Mouse (Mus musculus): Measurements from ENCODE around the gene Cldn7. TPM values are rescaled to one million over a fixed set of nuclear protein-coding genes. Genes with fewer than 3 reads are reported as not detected.
"Not testable (repeated sequence)": the region's sequence is repeated elsewhere in the genome, so short reads cannot be mapped to it uniquely, and the experiment has no call there.

The Cldn7 gene
- polyA plus RNA-seq, 1 experiment from 2014 or later, result 57.4 TPM

GRCm38 (mm10) chr11:70002471-70002870, 37.9 kb downstream of the Cldn7 start:
- H3K9me3 ChIP-seq (replicated peaks), result no peaks in the 10 kb centered on the region
- 81% methylated on average over 2 of the region's 2 CpGs for WGBS
- H3K4me3 ChIP-seq (replicated peaks), result peak overlapping the region; percentile 83; the same call in 1 of the 2 replicates
- peaks cover 52% of the 10 kb centered on the region for H3K36me3 ChIP-seq
- H3K27ac ChIP-seq (replicated peaks), result no peak overlapping the region
- H3K9ac ChIP-seq, result no peak overlapping the region
- H3K27me3 ChIP-seq, result no peaks in the 10 kb centered on the region
- H3K4me1 ChIP-seq, result peaks cover 50% of the 10 kb centered on the region
- no peak for ATAC-seq (ENCODE audit: insufficient number of reproducible peaks, low FRiP score, low TSS enrichment, low read depth)
- H3K4me2 ChIP-seq (replicated peaks), result peak overlapping the region; percentile 69

GRCm38 (mm10) chr11:70005521-70005920, 40.9 kb downstream of the Cldn7 start:
- H3K9ac ChIP-seq, result no peak overlapping the region
- H3K9me3 ChIP-seq (replicated peaks), result no peaks in the 10 kb centered on the region
- no peak overlapping the region for H3K4me2 ChIP-seq (replicated peaks)
- 42% methylated on average over 5 of the region's 5 CpGs for WGBS
- peaks cover 27% of the 10 kb centered on the region for H3K4me1 ChIP-seq
- peaks cover 58% of the 10 kb centered on the region for H3K36me3 ChIP-seq
- no peak overlapping the region for H3K4me3 ChIP-seq (replicated peaks)
- no peak for ATAC-seq (ENCODE audit: insufficient number of reproducible peaks, low FRiP score, low TSS enrichment, low read depth)
- H3K27ac ChIP-seq (replicated peaks), result no peak overlapping the region
- no peaks in the 10 kb centered on the region for H3K27me3 ChIP-seq

- Histone ChIP-seq H3K9ac (no peak overlapping the region), H3K4me2 (replicated peaks) (no peak overlapping the region), H3K9me3 (replicated peaks) (no peaks in the 10 kb centered on the region), H3K27ac (replicated peaks) (no peak overlapping the region), H3K4me1 (peaks cover 15% of the 10 kb centered on the region), H3K36me3 (peaks cover 89% of the 10 kb centered on the region), H3K4me3 (replicated peaks) (no peak overlapping the region), H3K27me3 (no peaks in the 10 kb centered on the region)
- ATAC-seq (ENCODE audit: insufficient number of reproducible peaks, low FRiP score, low TSS enrichment, low read depth), result no peak
- WGBS, result 93% methylated on average over 6 of the region's 6 CpGs
Measured at GRCm38 (mm10) chr11:70010033-70010432, 45.5 kb downstream of the Cldn7 start.

- WGBS, result 84% methylated on average over 12 of the region's 12 CpGs
- no peak for ATAC-seq (ENCODE audit: insufficient number of reproducible peaks, low FRiP score, low TSS enrichment, low read depth)
- H3K4me1 ChIP-seq, result peaks cover 18% of the 10 kb centered on the region
- no peak overlapping the region for H3K4me3 ChIP-seq (replicated peaks)
- no peak overlapping the region for H3K4me2 ChIP-seq (replicated peaks)
- H3K9me3 ChIP-seq (replicated peaks), result no peaks in the 10 kb centered on the region
- H3K27me3 ChIP-seq, result no peaks in the 10 kb centered on the region
- H3K36me3 ChIP-seq, result peaks cover 85% of the 10 kb centered on the region
- no peak overlapping the region for H3K9ac ChIP-seq
- H3K27ac ChIP-seq (replicated peaks), result no peak overlapping the region
Measured at GRCm38 (mm10) chr11:70010548-70010947, 46.0 kb downstream of the Cldn7 start.

GRCm38 (mm10) chr11:70010961-70011360, 46.4 kb downstream of the Cldn7 start:
- peaks cover 21% of the 10 kb centered on the region for H3K4me1 ChIP-seq
- H3K36me3 ChIP-seq, result peaks cover 81% of the 10 kb centered on the region
- H3K9me3 ChIP-seq (replicated peaks), result no peaks in the 10 kb centered on the region
- H3K9ac ChIP-seq, result no peak overlapping the region
- no peak overlapping the region for H3K4me3 ChIP-seq (replicated peaks)
- H3K27me3 ChIP-seq, result no peaks in the 10 kb centered on the region
- 90% methylated on average over 10 of the region's 10 CpGs for whole genome bisulfite sequencing
- H3K27ac ChIP-seq (replicated peaks), result no peak overlapping the region
- no peak overlapping the region for H3K4me2 ChIP-seq (replicated peaks)
- no peak for ATAC-seq (ENCODE audit: insufficient number of reproducible peaks, low FRiP score, low TSS enrichment, low read depth)

- peaks cover 61% of the 10 kb centered on the region for H3K36me3 ChIP-seq
Measured at GRCm38 (mm10) chr11:70012931-70013330, 48.4 kb downstream of the Cldn7 start.

GRCm38 (mm10) chr11:70013408-70013807, 48.8 kb downstream of the Cldn7 start:
- Histone ChIP-seq H3K9ac (no peak overlapping the region), H3K36me3 (peaks cover 56% of the 10 kb centered on the region), H3K4me2 (replicated peaks) (no peak overlapping the region), H3K4me3 (replicated peaks) (no peak overlapping the region), H3K4me1 (peaks cover 32% of the 10 kb centered on the region), H3K9me3 (replicated peaks) (no peaks in the 10 kb centered on the region), H3K27ac (replicated peaks) (no peak overlapping the region), H3K27me3 (no peaks in the 10 kb centered on the region)
- 86% methylated on average over 3 of the region's 3 CpGs for WGBS
- ATAC-seq (ENCODE audit: insufficient number of reproducible peaks, low FRiP score, low TSS enrichment, low read depth), result no peak

More at GRCm38 (mm10) chr11:70012931-70013330, 48.4 kb downstream of the Cldn7 start:
- no peaks in the 10 kb centered on the region for H3K9me3 ChIP-seq (replicated peaks)
- ATAC-seq (ENCODE audit: insufficient number of reproducible peaks, low FRiP score, low TSS enrichment, low read depth), result no peak
- H3K4me1 ChIP-seq, result peaks cover 29% of the 10 kb centered on the region
- no peak overlapping the region for H3K27ac ChIP-seq (replicated peaks)
- WGBS, result 82% methylated on average over 9 of the region's 9 CpGs
- no peak overlapping the region for H3K9ac ChIP-seq
- no peak overlapping the region for H3K4me2 ChIP-seq (replicated peaks)
- no peaks in the 10 kb centered on the region for H3K27me3 ChIP-seq
- no peak overlapping the region for H3K4me3 ChIP-seq (replicated peaks)

- peak overlapping the region; percentile 65; the same call in 1 of the 2 replicates for H3K4me3 ChIP-seq (replicated peaks)
- no peaks in the 10 kb centered on the region for H3K9me3 ChIP-seq (replicated peaks)
- no peaks in the 10 kb centered on the region for H3K27me3 ChIP-seq
- H3K9ac ChIP-seq, result no peak overlapping the region
- H3K4me2 ChIP-seq (replicated peaks), result peak overlapping the region; percentile 79; the same call in 1 of the 2 replicates
- H3K36me3 ChIP-seq, result peaks cover 50% of the 10 kb centered on the region
- peaks cover 38% of the 10 kb centered on the region for H3K4me1 ChIP-seq
- ATAC-seq (ENCODE audit: insufficient number of reproducible peaks, low FRiP score, low TSS enrichment, low read depth), result no peak
- H3K27ac ChIP-seq (replicated peaks), result no peak overlapping the region
- WGBS, result 61% methylated on average over 5 of the region's 5 CpGs
Measured at GRCm38 (mm10) chr11:70014051-70014450, 49.5 kb downstream of the Cldn7 start.

- Histone ChIP-seq H3K27me3 (no peaks in the 10 kb centered on the region), H3K4me1 (peaks cover 48% of the 10 kb centered on the region), H3K4me2 (replicated peaks) (peak within 1 kb of the TSS; percentile 79), H3K4me3 (replicated peaks) (peak within 1 kb of the TSS; percentile 65), H3K36me3 (peaks cover 40% of the 10 kb centered on the region), H3K9me3 (replicated peaks) (no peaks in the 10 kb centered on the region), H3K27ac (replicated peaks) (peak within 1 kb of the TSS; percentile 72), H3K9ac (peak within 1 kb of the TSS; percentile 80)
- ATAC-seq (ENCODE audit: insufficient number of reproducible peaks, low FRiP score, low TSS enrichment, low read depth), result peak; percentile 73
- WGBS, result under 1% methylated on average over 35 of the region's 35 CpGs
Measured at GRCm38 (mm10) chr11:70014880-70015558, 50.4 kb downstream of the Cldn7 start, which contains the start of gene Acadvl. Acadvl (minus strand) TSS chr11:70015411.

GRCm38 (mm10) chr11:70015677-70016076, 51.1 kb downstream of the Cldn7 start:
- peak overlapping the region; percentile 79 for H3K4me2 ChIP-seq (replicated peaks)
- no peak overlapping the region for H3K9ac ChIP-seq
- no peaks in the 10 kb centered on the region for H3K9me3 ChIP-seq (replicated peaks)
- H3K4me1 ChIP-seq, result peaks cover 54% of the 10 kb centered on the region
- H3K27me3 ChIP-seq, result no peaks in the 10 kb centered on the region
- 63% methylated on average over 6 of the region's 6 CpGs for WGBS
- H3K27ac ChIP-seq (replicated peaks), result no peak overlapping the region
- H3K36me3 ChIP-seq, result peaks cover 34% of the 10 kb centered on the region
- H3K4me3 ChIP-seq (replicated peaks), result peak overlapping the region; percentile 65
- no peak for ATAC-seq (ENCODE audit: insufficient number of reproducible peaks, low FRiP score, low TSS enrichment, low read depth)

GRCm38 (mm10) chr11:70016177-70016576, 51.6 kb downstream of the Cldn7 start:
- not testable (repeated sequence) for H3K27ac ChIP-seq (replicated peaks); H3K4me3 ChIP-seq (replicated peaks); H3K9me3 ChIP-seq (replicated peaks); ATAC-seq (ENCODE audit: insufficient number of reproducible peaks, low FRiP score, low TSS enrichment, low read depth); H3K27me3 ChIP-seq; H3K4me2 ChIP-seq (replicated peaks); H3K9ac ChIP-seq
- peaks cover 59% of the 10 kb centered on the region for H3K4me1 ChIP-seq
- WGBS, result 74% methylated on average over 2 of the region's 2 CpGs
- H3K36me3 ChIP-seq, result peaks cover 29% of the 10 kb centered on the region

- Histone ChIP-seq H3K4me3 (replicated peaks) (peak within 1 kb of the TSS; percentile 54), H3K36me3 (peaks cover 24% of the 10 kb centered on the region), H3K27me3 (no peaks in the 10 kb centered on the region), H3K4me1 (peaks cover 63% of the 10 kb centered on the region), H3K4me2 (replicated peaks) (peak within 1 kb of the TSS; percentile 91), H3K27ac (replicated peaks) (peak within 1 kb of the TSS; percentile 92), H3K9ac (peak within 1 kb of the TSS; percentile 33; the same call in 1 of the 2 replicates), H3K9me3 (replicated peaks) (no peaks in the 10 kb centered on the region)
- 70% methylated on average over 3 of the region's 3 CpGs for WGBS
- ATAC-seq (ENCODE audit: insufficient number of reproducible peaks, low FRiP score, low TSS enrichment, low read depth), result no peak
Measured at GRCm38 (mm10) chr11:70016669-70017068, 52.1 kb downstream of the Cldn7 start, which contains the start of gene Dlg4. Dlg4 (plus strand) TSS chr11:70016942.

All from embryonic facial prominence, embryonic 15.5 days (tissue).